Mouse (Mus musculus) heart, postnatal 36 days (tissue): Measurements from ENCODE around the gene Nupr1. TPM values are rescaled to one million over a fixed set of nuclear protein-coding genes. Genes with fewer than 3 reads are reported as not detected.

ENCODE experiments used
- DNase-seq, 2 experiments: peaks; one replicate each; pipeline ENCODE4 v3.0.0; 2021 to 2022
- intact Hi-C: fragments of 180-260 bp; cut with DNase I; formaldehyde crosslinking; loops from one replicate; pipeline ENCODE4 v1.15.1; 2025
- microRNA-seq, 2 experiments: library from miRNA; unstranded; fragments of <30 nt; microRNA quantifications; one replicate each; pipeline ENCODE4 v1.2.0; 2021; ENCODE audit warnings: borderline number of aligned reads in 2 of 2
- total RNA-seq, 2 experiments: library from RNA; stranded (reverse); gene quantifications; 2 replicates each; pipeline ENCODE4 v1.2.3; 2021

The Nupr1 gene
- total RNA-seq, 2 experiments from 2014 or later: 7.2 to 9.9 TPM

DNA sequence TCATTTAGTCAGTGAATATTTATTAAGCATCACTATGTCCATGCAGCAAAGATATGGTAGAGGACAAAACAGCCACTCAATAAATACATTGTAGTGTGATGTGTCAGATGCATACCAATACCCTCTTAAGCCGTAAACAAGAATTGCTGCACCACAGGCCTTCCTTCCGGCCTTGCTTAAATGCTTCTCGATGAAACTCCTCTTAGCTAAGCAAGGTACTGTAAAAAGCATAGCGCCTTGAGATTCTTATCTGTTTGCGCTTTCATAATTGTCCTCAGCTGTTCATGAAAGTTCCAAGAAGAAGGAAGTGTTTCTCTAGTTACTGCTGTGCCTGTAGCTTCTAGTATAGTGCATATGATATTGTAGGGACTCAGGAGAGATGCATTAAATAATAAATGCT lies 24.1 kb downstream of the Nupr1 start:
- intact Hi-C loops: no loop called here
- DNase-seq: no peak

DNA sequence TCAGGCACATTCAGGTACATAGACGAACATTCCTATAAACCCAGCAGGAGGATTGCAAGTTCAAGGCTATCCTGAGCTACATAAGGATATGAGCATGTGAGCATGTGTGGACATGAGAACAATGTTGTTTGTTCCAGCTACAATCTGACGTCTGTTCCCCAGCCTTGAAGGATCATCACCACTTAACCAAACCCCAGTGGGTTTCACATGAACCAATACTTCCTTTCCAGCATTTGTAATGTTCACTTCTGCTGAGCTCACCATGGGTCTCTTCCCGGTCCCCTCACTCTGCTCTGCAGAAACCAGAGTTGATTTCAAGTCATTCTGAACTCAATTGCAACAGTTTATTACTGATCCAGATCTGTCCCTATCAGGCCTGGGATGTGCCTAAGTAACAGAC lies 28.0 kb downstream of the Nupr1 start:
- intact Hi-C loops: no loop called here
- no peak for DNase-seq

DNA sequence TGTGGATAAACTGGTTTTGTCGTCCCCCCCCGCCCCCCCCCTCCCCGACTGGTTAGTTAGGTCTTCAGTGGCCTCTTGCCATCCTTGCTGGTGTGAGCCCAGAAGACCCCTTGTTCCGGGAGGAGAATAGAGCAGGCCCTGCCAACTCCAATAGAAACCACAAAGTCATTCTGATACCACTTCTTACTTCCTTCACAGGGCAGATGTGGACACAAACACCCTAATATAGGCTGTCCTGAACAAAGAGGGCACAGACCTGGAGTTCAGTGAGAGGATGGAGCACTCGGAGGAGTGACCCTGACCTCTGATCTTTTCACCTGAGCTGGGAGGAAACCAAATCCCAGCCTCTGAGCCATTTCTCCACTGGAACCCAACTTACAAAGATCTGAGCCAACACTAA lies 28.8 kb downstream of the Nupr1 start:
- intact Hi-C loops: no loop called here
- no peak for DNase-seq

DNA sequence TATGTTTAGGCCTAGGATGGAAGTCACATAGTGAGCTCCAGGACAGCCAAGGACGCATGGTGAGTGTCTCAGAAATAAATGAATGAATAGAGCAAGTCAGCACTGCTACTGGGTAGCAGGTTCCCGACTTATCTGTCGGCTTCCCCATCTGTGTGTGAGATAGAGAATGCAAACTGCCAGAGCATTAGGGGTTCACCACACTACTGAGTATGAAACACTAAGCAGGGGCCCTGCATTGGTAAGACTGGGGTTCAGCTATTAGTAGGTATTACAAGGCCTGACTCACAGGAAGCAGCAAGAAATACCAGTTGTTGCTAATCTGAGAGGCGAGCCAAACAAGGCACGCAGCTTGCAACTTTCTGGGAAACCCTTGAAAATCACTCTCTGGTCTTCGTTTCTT lies 31.7 kb downstream of the Nupr1 start:
- DNase-seq: no peak
- intact Hi-C loops: no loop called here

DNA sequence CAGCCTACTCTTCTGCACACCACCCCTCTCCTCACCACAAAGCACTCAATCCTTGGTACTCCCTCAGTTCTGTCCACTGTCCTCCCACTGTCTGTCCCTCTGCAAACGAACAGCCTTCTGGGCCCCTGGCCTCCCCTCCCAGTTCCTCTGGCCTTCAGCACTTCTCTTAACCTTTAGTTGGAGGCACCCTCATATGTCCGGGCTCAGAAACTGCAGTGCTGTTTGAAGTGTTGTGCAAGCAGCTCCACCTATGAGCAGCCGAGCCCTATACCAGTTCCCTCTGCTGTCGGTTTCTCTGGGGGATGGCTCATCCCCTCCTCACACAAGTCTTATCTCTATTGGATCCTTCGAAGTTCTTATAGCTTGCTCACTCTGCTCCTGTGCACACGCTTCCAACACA lies 34.2 kb downstream of the Nupr1 start:
- intact Hi-C loops: no loop called here
- DNase-seq: no peak

DNA sequence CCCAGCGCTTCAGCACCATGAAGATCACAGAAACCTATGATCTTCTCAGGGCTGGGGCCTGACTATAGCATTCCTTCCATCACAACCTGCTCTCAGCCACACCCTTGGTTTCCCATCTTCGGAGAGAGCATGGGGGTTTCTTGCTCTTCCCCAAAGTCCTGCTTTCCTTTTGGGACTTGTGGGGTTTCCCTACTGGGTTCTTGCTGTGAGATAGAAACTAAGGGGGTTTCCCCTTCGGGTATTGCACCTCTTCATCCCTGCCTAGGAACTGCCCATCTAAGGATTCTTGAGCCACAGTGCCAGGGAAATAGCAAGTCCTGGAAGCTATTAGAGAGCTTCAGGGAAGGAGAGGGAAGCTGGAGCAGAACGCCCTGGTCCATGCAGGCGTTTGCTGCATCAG lies 34.8 kb downstream of the Nupr1 start:
- intact Hi-C loops: no loop called here
- no peak for DNase-seq

DNA sequence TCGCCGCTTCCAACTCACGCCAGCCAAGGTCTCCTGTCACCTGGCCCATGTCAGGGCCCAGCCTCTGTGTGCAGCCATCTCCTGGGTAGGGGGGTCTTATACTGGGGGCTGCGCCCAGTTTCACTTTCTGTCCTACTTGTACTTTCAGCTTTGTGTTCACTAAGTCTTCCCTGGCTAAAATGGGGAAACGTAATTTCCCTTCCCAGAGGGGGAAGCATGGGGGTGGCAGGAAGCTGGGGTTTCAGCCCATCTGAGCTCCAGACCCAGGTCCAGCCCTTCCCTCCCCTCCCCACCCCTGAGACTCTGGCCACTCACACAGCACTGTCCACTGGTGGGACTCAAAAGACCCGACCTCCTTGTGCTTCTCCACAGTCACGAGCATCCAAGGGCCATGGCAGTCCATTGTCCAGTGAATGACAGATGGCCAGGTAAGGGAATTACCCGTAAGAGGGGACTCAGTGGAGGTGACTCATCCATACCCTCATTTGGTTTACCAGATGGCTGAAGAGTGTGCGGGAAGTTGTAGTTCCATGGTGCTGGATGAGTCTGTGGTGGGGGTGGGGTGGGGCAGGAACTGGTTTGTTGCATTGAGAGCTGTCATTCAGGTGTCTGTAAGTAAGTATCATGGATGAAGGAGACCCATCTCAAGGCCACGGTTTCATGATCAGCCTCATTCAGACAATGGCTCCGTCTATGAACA lies 35.6 kb downstream of the Nupr1 start, which contains the start of gene Il27:
Gene Il27 (minus strand): TSS at position 80 of the 700 bp plus-strand sequence.
- DNase-seq: no peak
- intact Hi-C loops: no loop called here

DNA sequence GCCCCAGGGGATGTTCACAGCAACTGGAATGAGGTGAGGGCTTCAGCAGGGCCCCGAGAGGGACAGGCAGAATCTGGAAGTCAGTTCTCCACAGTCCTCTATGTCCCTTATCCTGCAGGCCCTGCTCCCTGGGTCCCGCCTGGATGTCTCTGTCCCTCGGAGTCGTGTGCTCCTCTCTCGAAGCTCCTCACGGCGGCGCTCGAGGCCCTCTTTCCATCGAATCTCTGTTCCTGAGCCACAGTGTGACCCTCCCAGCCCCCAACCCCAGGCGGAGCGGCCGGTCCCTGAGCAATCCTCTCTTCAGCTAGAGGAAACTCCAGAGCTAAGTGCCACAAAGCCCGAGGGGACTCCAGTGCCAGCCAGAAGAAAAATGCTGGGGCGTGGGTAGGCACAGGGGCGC lies 42.9 kb downstream of the Nupr1 start:
- intact Hi-C loops: loop anchor here (2.0 kb wide), 1 partner anchor 49 kb away; no protein-coding TSS in a partner anchor
- peak; percentile 32 to 33 for DNase-seq

DNA sequence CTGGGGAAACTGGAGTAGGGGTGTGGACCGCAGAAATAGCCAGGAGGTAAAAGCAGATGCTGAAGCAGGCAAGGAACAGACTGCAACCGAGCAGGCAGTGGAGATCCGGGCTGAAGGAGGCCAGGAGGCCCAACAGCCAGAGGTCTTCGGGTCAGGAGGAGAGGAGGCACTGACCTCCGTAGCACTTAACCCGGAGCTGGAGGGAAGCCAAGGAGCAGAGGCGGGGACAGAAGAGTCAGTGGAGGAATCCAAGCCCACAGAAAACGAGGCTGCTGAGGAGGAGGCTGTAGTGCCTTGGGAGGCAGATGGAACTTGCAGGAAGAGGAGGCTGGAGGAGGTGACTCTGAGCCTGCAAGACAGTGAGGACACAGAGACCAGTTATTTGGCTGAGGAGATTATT lies 43.8 kb downstream of the Nupr1 start:
- DNase-seq: peak in 1 of 2 experiments; percentile 47
- intact Hi-C loops: no loop called here

DNA sequence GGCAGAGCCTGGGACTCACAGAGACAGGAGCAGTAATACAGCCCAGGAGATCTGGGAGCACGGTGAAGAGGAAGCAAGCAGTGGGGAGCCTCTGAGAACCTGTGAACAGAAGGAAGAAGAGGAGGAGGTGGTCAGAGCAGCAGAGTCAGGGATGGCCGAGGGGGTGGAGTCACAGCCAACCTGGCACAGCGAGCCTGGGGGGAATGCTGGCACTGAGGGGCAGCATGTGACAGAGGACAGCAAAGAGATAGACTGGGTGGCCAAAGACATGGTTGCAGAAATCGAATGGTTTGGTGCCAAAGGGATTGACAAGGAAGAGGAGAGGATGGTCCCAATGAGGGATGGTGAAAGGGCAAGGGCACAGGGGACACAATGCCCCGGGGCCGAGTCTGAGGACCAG lies 44.9 kb downstream of the Nupr1 start, which contains the start of gene Cln3:
Gene Cln3 (minus strand): TSS at position 101 of the 400 bp plus-strand sequence.
- intact Hi-C loops: loop anchor here (2.0 kb wide), 1 partner anchor 111 kb away; no protein-coding TSS in a partner anchor

DNA sequence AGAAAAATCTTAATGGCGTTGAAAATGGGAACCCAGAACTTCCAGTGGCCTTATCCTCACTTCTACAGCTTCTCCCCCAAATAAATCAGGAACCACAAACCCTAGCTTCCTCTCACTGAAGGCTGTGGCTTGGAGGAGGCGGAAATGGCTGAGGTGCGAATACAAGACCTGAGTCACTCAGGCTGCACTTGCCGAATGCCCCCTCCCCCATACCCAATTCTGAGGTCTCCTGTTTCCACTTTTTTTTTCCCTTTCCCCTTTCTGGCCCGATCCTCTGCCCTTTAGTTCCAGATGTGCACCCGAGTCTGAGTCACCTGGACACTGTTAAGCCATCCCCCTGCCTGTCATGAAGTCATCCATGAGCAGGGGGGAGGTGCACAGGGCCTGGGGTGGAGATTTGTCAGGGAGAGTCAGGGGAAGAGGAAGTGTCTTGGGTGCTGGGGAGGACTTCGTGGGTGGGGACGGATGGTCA lies 46.1 kb downstream of the Nupr1 start, which contains the start of gene Apobr:
Gene Apobr (plus strand): TSS at position 437 of the 472 bp plus-strand sequence.
- intact Hi-C loops: loop anchor here (2.0 kb wide), 1 partner anchor 112 kb away; no protein-coding TSS in a partner anchor

More for the DNA sequence above, 44.9 kb downstream of the Nupr1 start, which contains the start of gene Cln3:
- DNase-seq: no peak

DNA sequence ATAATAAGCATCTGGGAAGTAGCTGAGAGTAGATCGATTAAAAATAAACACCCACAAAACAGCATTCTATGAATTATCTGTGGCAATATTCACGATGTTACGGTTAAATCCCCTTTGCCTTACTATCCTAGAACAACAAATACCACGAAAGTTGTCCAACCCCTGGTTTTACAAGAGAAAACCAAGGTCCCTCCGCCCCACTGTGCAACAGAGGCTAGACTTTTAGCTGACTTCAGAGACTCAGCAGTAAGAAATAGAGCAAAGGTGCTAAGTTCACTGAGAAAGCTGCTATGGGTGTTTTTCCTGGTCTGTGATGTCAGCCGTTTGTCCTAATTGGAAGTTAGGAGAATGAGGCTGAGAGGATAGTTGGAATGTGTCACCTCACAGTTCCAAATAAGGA lies 46.9 kb downstream of the Nupr1 start:
- intact Hi-C loops: loop anchor here (2.0 kb wide), 1 partner anchor 113 kb away; no protein-coding TSS in a partner anchor
- DNase-seq: no peak

More for the DNA sequence above, 46.1 kb downstream of the Nupr1 start, which contains the start of gene Apobr:
- no peak for DNase-seq

DNA sequence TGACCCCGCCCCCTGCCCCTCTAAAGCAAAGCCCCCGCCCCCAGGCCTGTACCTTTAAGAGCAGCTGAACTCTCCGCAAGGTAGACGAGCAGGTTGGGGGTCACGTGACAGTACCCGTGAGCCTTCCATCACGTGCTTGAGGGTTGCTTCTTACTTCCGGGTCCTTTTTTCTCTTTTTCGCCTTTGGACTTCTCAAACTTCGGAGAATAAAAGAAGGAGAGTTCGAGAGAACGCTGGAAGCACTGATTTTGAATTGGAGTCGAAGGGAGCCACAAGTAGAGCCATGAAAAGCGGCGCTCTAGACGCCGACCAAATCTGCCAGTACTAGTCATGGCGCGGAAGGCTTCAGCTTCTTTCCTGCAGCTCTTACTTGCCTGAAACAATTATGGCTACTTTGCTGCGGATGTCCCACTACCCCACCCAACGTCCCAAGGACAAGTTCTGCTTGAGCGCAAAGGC lies 47.4 kb downstream of the Nupr1 start:
- intact Hi-C loops: no loop called here

DNA sequence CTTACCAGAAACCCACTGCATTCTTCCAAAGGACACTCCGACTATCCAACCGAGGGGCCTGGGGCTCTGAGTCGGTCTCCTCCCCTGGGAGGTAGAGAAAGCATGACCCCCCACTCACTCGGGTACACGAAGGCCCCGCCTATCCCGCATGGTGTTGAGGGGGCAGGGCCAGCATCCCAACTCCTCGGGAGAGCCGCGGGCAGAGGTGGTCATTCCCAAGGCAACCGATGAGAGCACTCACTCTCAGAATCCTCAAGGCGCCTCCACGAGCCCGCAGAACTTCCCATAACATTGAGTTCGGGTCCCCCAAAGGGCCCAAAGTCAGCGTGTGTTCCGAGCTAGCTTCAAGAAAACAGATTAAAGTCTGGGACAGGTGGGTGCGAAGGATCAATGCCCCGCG lies 47.9 kb downstream of the Nupr1 start:
- peak in 1 of 2 experiments; percentile 28 for DNase-seq
- intact Hi-C loops: no loop called here

More for the DNA sequence above, 47.4 kb downstream of the Nupr1 start:
- peak; percentile 79 to 85 for DNase-seq

DNA sequence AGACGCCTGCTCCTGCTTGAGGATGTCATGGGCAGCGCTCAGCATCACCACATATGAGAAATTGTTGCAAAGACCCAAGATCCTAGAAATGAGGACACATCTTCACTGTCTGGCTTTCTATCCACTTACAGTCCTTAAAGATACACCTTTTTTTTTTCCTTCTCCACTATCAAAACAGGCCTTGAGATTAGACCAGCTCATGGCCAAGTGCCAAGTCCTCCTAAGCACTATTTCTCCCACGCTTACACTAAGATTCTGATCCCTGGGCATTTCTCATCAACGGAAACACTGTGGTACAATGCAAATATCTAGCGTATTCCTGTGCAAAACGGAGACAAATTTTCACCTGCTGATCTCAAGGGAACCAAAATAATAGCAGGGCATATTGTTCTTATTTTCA lies 49.0 kb downstream of the Nupr1 start:
- DNase-seq: no peak
- intact Hi-C loops: no loop called here

DNA sequence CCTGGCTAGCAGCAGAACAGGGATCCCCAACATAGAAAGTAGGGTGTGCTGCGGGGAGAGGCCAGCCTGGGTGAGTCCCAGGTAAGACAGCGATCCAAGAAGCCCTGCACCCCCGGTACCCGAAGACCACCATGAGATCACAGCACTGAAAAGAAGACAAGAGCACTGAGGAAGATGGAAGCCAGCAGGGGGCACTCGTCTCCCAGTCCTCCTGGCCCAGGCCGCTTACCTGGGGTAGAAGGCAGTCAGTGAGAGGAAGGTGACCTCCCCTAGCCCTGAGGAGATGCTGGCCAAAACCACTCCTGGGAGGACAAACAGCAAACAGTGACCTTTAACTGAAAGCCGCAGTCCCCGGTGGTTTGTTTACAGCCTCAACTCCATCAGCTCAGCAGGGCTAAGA lies 51.5 kb downstream of the Nupr1 start:
- intact Hi-C loops: loop anchor here (2.0 kb wide), 1 partner anchor 58 kb away; no protein-coding TSS in a partner anchor
- peak; percentile 49 to 65 for DNase-seq

DNA sequence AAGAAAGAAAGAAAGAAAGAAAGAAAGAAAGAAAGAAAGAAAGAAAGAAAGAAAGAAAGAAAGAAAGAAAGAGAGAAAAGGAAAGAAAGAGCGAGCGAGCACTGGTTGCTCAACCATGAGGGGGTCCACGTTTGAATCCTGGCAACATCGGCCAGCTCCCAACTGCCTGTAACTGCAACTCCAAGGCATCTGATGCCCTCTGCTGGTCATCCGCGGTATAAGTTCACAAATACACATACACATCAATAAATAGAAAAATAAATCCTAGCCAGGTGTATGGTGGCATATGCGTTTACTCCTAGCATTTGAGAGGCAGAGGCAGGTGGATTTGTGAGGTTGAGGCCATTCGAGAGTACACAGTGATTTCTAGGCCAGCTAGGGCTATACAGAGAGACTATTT lies 53.7 kb downstream of the Nupr1 start:
- peak in 1 of 2 experiments; percentile 55 for DNase-seq
- intact Hi-C loops: no loop called here

Small RNA genes within 50 kb of the gene (microRNA-seq; reads per million reads assigned to microRNA genes)
- gene Mir7059: 0 to 3.6 reads per million in 2 experiments

Other genes starting within 250 kb of the Nupr1 start
- gene Nfatc2ip, start 234.1 kb downstream of the Nupr1 start, total RNA-seq: 1 to 10 TPM; 3.9 to 4.6 TPM
- gene Cd19, start 216.0 kb downstream of the Nupr1 start, total RNA-seq: 1 to 10 TPM in 1 of 2 experiments, under 1 TPM in 1; 0.44 to 1.5 TPM
- 1 to 10 TPM; 7.5 to 9.0 TPM for gene Rabep2, start 202.1 kb downstream of the Nupr1 start, total RNA-seq
- gene Atp2a1, start 167.8 kb downstream of the Nupr1 start, total RNA-seq: 1 to 10 TPM; 1.1 to 1.2 TPM
- 10 to 100 TPM; 40.0 to 42.2 TPM for gene Sh2b1, start 155.4 kb downstream of the Nupr1 start, total RNA-seq
- 100 to 1,000 TPM; 287 to 327 TPM for gene Tufm, start 143.5 kb downstream of the Nupr1 start, total RNA-seq
- 10 to 100 TPM; 37.1 to 37.9 TPM for gene Atxn2l, start 127.4 kb downstream of the Nupr1 start, total RNA-seq
- gene Eif3c, start 64.5 kb downstream of the Nupr1 start, total RNA-seq: 100 to 1,000 TPM; 156 to 157 TPM
- under 1 TPM; 0.41 to 0.53 TPM for gene Apobr, start 45.9 kb downstream of the Nupr1 start, total RNA-seq
- 10 to 100 TPM; 14.8 to 16.3 TPM for gene Cln3, start 45.0 kb downstream of the Nupr1 start, total RNA-seq
- not detected for gene Il27, start 35.9 kb downstream of the Nupr1 start, total RNA-seq
- gene Sgf29, start 18.4 kb upstream of the Nupr1 start, total RNA-seq: 10 to 100 TPM; 21.8 to 25.2 TPM
- 10 to 100 TPM; 30.3 to 43.0 TPM for gene Sult1a1, start 45.6 kb upstream of the Nupr1 start, total RNA-seq
- 10 to 100 TPM; 47.0 to 60.8 TPM for gene Bola2, start 64.5 kb upstream of the Nupr1 start, total RNA-seq
- gene Slx1b, start 64.9 kb upstream of the Nupr1 start, total RNA-seq: 1 to 10 TPM; 4.4 to 5.9 TPM
- 1 to 10 TPM; 7.8 to 9.9 TPM for gene Coro1a, start 76.9 kb upstream of the Nupr1 start, total RNA-seq
- gene Mapk3, start 128.7 kb upstream of the Nupr1 start, total RNA-seq: 10 to 100 TPM; 61.0 to 62.2 TPM
- gene Gdpd3, start 135.5 kb upstream of the Nupr1 start, total RNA-seq: 1 to 10 TPM; 1.6 TPM
- gene Ypel3, start 146.1 kb upstream of the Nupr1 start, total RNA-seq: 100 to 1,000 TPM in 1 of 2 experiments, 10 to 100 TPM in 1; 91.4 to 110 TPM
- under 1 TPM; 0.24 to 0.44 TPM for gene Tbx6, start 150.6 kb upstream of the Nupr1 start, total RNA-seq
- 10 to 100 TPM; 36.1 to 36.5 TPM for gene Ppp4c, start 161.6 kb upstream of the Nupr1 start, total RNA-seq
- 1 to 10 TPM; 8.2 to 9.7 TPM for gene Fam57b, start 166.8 kb upstream of the Nupr1 start, total RNA-seq
- not detected for gene 4930451I11Rik, start 200.8 kb upstream of the Nupr1 start, total RNA-seq
- gene Doc2a, start 216.6 kb upstream of the Nupr1 start, total RNA-seq: not detected
- 1 to 10 TPM; 6.1 to 6.6 TPM for gene Hirip3, start 231.1 kb upstream of the Nupr1 start, total RNA-seq
- gene Ino80e, start 231.5 kb upstream of the Nupr1 start, total RNA-seq: 10 to 100 TPM; 21.2 to 21.8 TPM